ENCODE assay signal across 11 mouse cellular contexts in the genomic region with DNA sequence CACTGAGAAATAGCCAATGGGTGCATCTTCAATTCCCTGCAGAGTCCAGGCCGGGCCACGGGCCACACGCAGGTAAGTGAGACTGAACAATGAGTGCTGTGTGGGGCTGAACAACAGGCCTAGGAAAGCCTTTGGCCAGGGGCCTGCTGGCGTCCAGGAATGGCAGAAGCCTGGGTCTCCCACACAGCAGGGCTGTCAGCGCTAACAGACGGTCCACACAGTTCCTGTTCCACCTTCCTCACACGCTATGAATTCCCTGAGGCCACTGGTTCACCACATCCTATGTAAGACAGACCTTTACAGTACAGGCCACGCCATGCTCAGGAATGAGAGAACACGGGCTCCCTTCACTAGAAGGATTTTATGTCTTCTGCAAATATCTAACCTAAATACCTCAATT.
DNase-seq lines count a peak whose midpoint lies in the region; ATAC-seq and TF ChIP-seq lines count a peak whose summit lies in the region.
"Had no signal": no experiment of that assay in that cellular context is flagged by ENCODE, and none has a peak within 500 bp of the region (broad histone marks: within the 10 kb centered on the region; RNA-seq: fewer than 3 reads in every experiment).

No protein-coding gene starts in this region.

- H3K9me3 ChIP-seq in midbrain, postnatal 0 days (ENCODE audit: low read length) = no peaks in the 10 kb centered on the region
- H3K9me3 ChIP-seq: megakaryocyte, embryonic 14.5 days had no signal

- H3K27me3 ChIP-seq in liver, adult 2 months (ENCODE audit: control insufficient read depth, insufficient read depth, low read length) = no peaks in the 10 kb centered on the region
- H3K27me3 ChIP-seq in midbrain, postnatal 0 days (ENCODE audit: insufficient read depth, low read length) = no peaks in the 10 kb centered on the region

- H3K9ac ChIP-seq in liver, adult 2 months (ENCODE audit: low read depth, low read length) = peak overlapping the region; percentile 42
- no peak overlapping the region for H3K9ac ChIP-seq in midbrain, postnatal 0 days (replicated peaks; ENCODE audit: low read length, poor library complexity, severe bottlenecking)

- DNase-seq in liver, adult 2 months (ENCODE audit: extremely low read depth, low read depth, low spot score) = no peak
- DNase-seq in liver = no peak
- DNase-seq in cerebellum, postnatal 14 days = peak; percentile 73 to 82
- peak; percentile 61 for DNase-seq in gonadal fat pad, adult 2 months (ENCODE audit: low read depth)
- DNase-seq in midbrain, postnatal 0 days (ENCODE audit: low spot score) = peak; percentile 42
- DNase-seq in left cerebral cortex, adult 11 months (ENCODE audit: low spot score) = no peak
- no peak for DNase-seq in frontal cortex, postnatal 25 days (ENCODE audit: low spot score in 2 of 2)
- DNase-seq: embryo, embryonic 11 days; kidney, postnatal 14 days had no signal

- WGBS in liver, adult 2 months = 29% methylated on average over 9 of the region's 9 CpGs
- 67% methylated on average over 9 of the region's 9 CpGs for WGBS in midbrain, postnatal 0 days

- H3K27ac ChIP-seq in liver, adult 2 months (replicated peaks; ENCODE audit: insufficient read depth, low read depth, low read length) = peak overlapping the region; percentile 98
- H3K27ac ChIP-seq in midbrain, postnatal 0 days (ENCODE audit: low read depth, low read length) = no peak overlapping the region

- H3K4me3 ChIP-seq in liver, adult 2 months (ENCODE audit: insufficient read depth, low read depth, low read length) = no peak overlapping the region
- no peak overlapping the region for H3K4me3 ChIP-seq in midbrain, postnatal 0 days (ENCODE audit: low read depth, low read length)
- H3K4me3 ChIP-seq: megakaryocyte, embryonic 14.5 days had no signal

- no peak for ATAC-seq in midbrain, postnatal 0 days (ENCODE audit: low FRiP score)
- no peak for ATAC-seq in erythroblast, adult 5-6 weeks (replicated peaks; ENCODE audit: low FRiP score, poor library complexity, severe bottlenecking)

- no peak overlapping the region for H3K4me2 ChIP-seq in midbrain, postnatal 0 days (ENCODE audit: low read depth, low read length, poor library complexity, severe bottlenecking)

- no peak for TF ChIP-seq POLR2A in liver, adult 2 months (IDR thresholded peaks at IDR 0.05; ENCODE audit: extremely low read depth, insufficient read depth, low read length)

- no peaks in the 10 kb centered on the region for H3K36me3 ChIP-seq in liver, adult 2 months (ENCODE audit: control insufficient read depth, insufficient read depth, low read length)
- no peaks in the 10 kb centered on the region for H3K36me3 ChIP-seq in midbrain, postnatal 0 days (ENCODE audit: insufficient read depth, low read length)

- peaks cover 46% of the 10 kb centered on the region for H3K4me1 ChIP-seq in liver, adult 2 months (ENCODE audit: control insufficient read depth, insufficient read depth, low read length)
- H3K4me1 ChIP-seq in midbrain, postnatal 0 days (ENCODE audit: insufficient read depth, low read length) = peaks cover 2% of the 10 kb centered on the region; the same call in 1 of the 2 replicates

- no peak for TF ChIP-seq CTCF in liver, adult 2 months (IDR thresholded peaks at IDR 0.05; ENCODE audit: low read depth, low read length)
- TF ChIP-seq CTCF in midbrain, postnatal 0 days (IDR thresholded peaks at IDR 0.05) = no peak

- H3K79me2 ChIP-seq in liver, adult 2 months (ENCODE audit: control insufficient read depth, insufficient read depth, low read length) = peaks cover 12% of the 10 kb centered on the region; the same call in 1 of the 2 replicates

Comparison
In these comparisons a context has a peak if more than half of its experiments do, and no peak if none do; other contexts are left out.
1. DNase-seq: peak in cerebellum, postnatal 14 days (2 of 2), gonadal fat pad, adult 2 months (single experiment) and midbrain, postnatal 0 days (single experiment); none in liver, adult 2 months (single experiment), liver (single experiment), left cerebral cortex, adult 11 months (single experiment) and frontal cortex, postnatal 25 days (0 of 2).